Mouse (Mus musculus) common myeloid progenitor, adult 5-6 weeks (primary cell): Measurements from ENCODE around the gene Gm20547. TPM values are rescaled to one million over a fixed set of nuclear protein-coding genes. Genes with fewer than 3 reads are reported as not detected.
A peak's percentile ranks its signal among the peaks of the same experiment; 100 is the strongest.
"Not testable (repeated sequence)": the region's sequence is repeated elsewhere in the genome, so short reads cannot be mapped to it uniquely, and the experiment has no call there.

ENCODE experiments used
- ATAC-seq: replicated peaks from 2 replicates; pipeline ENCODE4 v1.8.0; 2016; ENCODE audit warnings: low read depth, mild to moderate bottlenecking, moderate TSS enrichment, inconsistent platforms; ENCODE audit not compliant: poor library complexity, severe bottlenecking
- total RNA-seq: library from RNA; stranded (forward); fragments of 200-1000, 187-1606 nt; gene quantifications from 2 replicates; pipeline ENCODE4 v1.2.3, GENCODE M21; 2017

Gm20547 gene
- total RNA-seq, 1 experiment from 2014 or later, result not detected

DNA sequence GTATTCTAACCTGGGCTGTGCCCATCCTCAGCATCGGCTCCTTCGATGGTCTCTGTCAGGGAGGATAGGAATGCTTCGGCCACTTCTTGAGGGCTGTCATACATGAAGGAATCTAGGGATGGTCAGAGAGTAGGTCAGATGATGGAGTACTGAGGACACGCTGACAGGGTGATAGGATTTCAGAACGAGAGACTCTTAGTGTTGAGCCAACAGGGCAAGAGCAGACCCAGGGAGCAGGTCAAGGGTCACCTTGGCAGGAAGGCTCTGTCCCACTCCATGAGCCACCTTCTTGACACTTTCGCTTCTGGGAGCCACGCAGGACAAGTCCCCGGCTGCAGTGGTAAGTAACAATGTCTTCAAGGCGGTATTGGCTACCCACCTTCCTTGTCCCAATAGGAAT is 21.3 kb downstream of the Gm20547 start:
- ATAC-seq, result no peak

DNA sequence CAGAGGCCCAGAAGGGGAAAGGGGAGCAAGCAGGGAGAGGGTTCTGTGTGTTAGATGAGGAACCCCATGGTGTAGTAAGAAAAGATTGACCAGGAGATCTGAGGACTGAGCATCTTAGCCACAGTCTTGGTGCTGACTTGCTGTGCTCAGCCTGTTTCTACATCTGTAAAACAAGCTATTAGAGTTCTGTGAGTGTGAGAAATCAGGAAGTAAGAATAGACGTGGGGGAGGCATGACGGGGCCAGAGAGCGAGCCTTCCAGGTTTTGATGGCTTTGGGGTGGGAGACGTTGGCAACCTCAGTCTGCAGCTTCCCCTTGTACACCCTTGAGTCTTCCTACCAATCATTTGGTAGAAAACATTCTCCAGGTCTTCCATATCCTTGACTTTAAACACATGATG is 23.2 kb downstream of the Gm20547 start:
- peak; percentile 42 for ATAC-seq

DNA sequence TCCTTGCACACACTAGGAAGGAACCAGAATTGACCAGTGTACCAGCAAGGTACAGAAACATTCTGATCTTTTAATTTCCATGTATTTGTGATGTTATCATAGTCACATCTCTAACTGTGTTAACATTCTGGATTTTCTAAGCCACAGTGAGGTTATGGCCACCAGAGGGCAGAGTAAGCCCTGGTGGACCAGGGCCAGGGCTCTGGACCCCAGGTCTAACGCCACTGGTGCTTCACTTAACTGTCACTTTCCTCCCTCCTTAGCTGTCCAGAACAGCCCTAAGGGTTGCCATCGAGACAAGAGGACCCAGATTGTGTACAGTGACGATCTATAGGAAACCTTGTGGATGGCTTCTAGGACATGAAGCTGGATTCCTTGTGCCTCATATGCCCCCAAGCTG is 26.0 kb downstream of the Gm20547 start:
- ATAC-seq, result peak; percentile 47; the same call in 1 of the 2 replicates

DNA sequence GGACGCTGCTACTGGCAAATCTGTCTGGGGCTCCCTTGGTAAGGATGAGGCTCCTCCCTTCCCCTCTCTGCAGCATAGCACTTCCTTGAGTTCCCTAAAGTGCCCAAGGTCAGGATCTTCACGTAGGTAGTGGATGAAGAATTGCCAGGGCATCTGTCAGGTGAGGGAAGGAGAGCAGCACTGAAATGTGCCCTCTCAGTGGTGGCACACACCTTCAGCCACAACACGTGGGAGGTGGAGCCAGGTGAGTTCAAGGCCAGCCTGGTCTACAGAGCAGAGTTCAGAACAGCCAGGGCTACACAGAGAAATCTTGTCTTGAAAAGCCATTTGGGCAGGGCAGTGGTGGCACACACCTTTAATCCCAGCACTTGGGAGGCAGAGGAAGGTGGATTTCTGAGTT is 27.1 kb downstream of the Gm20547 start:
- no peak for ATAC-seq

DNA sequence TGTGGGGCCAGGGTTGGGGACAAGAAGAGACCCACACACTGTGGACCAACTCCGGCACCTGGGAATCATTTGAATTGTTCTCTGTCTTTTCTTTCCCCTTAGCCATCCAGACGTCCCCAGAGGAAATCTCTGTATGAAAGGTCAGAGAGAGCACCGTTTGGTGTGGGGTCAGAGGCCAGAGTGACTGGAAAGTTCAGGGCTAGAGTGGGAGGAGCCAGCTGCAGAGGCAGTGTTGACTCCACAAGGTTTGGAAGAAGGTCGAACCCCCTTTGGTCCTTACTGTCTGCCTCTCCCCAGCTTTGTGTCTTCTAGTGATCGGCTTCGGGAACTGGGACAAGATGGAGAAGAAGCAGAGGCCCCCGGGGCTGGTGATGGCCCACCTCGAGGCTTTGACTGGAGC is 28.3 kb downstream of the Gm20547 start:
- ATAC-seq, result no peak

DNA sequence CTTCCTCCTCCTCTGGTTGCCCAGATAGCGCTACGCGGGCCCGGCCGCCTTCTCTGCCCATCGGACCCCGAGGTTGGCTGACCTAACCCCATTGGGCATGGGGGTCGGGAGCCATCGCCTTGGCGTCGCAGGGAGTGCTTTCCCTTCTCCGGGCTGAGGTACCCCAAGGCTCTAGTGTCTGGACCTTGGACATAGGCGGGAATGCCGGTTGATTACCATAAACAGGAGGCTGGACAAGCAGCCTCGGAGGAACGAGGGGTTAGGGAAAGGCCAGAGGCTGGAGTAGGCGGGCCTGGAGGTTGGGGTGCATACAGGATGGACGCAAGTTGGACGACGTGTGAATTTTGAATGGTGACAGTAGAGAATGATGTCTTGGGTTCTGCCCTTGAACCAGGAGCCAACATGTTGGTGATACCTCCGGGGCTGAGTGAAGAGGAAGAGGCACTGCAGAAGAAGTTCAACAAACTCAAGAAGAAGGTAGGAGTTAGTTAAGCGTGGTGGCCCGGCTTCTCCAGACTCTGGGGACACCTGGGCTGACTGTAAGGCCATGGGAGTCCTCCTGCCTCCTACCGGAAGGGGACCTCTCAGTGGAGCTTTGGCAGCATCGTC is 31.2 kb downstream of the Gm20547 start:
- no peak for ATAC-seq

DNA sequence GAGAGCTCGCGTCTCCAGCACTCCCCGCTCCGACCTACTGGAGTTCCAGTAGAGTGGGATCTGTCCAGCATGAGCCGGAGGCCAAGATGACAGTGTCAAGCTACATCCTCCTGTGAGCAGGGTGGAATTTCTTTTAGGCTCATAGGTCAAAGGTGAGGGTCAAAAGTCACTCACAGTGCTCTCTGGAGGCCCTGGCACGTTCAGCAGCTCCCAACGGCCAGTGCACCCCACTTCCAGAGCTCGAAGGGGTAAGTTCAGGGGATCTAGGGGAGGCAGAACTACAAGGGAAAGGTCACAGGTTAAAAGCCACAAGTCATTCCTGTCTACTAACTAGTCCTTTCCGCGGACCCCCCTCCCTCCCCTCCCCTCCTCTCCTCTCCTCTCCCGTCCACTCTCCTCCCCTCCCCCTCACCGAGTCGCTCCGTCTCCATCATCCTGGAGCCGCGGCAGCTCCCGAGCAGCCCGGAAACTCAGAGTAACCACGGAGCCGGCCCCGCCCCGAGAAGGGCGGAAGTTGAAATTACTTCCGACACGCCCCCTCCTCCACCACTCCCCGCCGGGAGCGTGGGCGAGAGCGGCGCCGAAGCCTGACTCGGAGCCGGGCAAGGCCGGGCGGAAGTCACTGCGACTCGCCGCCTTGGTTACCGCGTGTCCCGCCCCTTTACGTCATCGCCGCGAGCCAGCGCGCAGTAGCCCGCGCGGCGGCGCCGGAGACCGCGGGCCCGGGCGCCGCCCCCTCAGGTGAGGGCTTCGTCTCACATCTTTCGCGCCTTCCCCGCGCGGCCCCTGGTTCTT is 31.9 kb downstream of the Gm20547 start, which contains the start of the genes Skiv2l and Nelfe:
TSS of gene Skiv2l (minus strand) at position 489 of the 795 bp plus-strand sequence.
TSS of gene Nelfe (plus strand) at position 670 of the 795 bp plus-strand sequence.
- ATAC-seq, result peak; percentile 93

DNA sequence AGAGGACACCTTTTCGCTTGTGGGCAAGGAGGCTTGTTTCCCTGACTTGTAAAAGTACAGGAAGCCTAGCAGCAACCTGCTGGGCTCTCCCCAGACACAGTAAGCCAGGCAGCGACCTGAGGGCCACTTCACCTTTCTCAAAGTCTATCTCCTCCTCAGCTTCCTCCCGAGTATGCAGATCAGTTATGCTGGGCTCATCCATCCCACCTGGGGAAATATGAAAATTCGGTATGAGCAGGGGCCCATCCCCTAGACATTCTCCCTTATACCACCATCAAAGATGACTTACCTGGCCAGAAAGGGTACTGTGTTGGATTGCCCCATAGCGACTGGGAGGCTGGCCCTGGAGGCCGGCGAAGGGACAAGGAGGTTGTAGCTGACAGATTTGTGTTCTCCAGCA is 34.2 kb downstream of the Gm20547 start:
- ATAC-seq, result no peak

DNA sequence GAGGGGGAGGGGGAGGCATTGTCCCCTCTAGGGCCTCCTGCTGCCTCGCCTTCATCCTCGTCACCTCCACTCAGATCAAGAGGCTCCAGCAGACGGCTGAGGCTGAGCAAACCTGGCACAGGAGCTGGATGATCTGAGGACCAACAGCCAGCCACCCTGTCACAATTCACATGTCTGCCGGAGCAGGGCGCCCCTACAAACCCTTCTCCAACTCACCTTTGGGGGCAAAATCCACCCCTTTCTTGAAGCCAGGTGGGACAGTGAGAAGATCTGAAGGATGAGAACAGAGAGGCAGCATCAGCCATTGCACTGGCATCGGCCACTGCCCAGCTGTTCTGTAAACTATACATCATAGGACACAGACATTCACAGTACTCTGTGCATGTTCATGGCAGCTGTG is 34.6 kb downstream of the Gm20547 start:
- no peak for ATAC-seq

DNA sequence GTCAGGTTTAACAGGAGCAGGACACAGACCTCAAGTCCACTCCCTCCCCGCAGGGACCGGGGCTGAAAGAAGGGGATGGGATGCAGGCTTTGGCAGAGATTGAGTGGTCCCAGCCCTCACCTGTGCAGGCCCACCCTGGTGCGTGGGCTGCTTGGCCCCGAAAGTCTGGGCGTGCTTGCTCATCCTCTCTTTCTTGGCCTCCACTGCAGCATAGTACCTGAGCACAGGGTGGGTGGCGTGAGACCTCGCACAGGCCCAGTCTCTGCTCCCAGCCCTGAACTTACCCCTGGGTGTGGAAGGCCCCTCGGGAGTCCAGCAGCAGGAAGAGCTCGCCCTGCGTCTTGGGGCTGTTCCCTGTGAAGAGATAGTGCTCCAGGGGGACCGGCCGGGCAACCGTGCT is 37.0 kb downstream of the Gm20547 start:
- no peak for ATAC-seq

DNA sequence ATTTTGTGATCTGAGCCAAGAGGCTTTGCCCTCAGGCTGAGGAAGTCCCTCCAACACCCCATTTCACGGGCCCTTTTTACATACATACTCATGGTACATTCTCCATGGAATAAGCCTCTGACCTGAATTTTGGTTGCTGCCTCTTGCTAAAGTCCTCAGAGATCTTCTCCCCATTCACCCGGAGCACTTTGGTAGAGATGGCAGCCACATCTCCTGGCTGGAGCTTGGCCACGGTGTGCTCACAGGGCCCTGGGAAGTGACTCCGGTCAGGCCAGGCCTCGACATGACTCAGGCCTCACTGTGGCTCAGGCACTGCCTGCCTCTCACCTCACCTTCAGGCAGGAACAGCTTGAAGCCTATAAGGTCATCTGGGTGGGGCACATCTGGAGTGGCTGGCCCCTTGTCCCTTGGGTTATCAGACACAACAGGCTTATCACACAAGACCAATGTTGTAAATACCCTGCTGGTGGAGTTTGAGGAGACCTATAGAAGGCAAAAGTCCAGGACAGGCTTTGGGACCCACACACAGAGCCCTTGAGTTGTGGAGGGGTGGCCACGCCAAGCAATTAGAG is 41.0 kb downstream of the Gm20547 start:
- no peak for ATAC-seq

DNA sequence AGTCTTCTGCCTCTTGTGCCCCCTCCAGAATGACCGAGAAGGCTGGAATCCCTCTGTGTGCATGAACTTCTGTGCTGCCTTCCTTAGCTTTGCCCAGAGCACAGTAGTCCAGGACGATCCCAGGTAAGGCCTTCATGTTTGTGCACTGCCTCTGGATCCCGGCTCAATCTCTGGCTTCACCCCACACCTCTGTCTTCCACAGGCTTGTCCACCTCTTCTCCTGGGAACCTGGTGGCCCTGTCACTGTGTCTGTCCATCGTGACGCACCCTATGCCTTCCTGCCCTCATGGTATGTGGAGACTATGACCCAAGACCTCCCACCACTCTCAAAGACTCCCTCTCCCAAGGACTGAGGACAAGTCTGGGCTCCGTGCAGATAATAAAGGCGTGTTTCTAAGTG is 43.1 kb downstream of the Gm20547 start:
- no peak for ATAC-seq

DNA sequence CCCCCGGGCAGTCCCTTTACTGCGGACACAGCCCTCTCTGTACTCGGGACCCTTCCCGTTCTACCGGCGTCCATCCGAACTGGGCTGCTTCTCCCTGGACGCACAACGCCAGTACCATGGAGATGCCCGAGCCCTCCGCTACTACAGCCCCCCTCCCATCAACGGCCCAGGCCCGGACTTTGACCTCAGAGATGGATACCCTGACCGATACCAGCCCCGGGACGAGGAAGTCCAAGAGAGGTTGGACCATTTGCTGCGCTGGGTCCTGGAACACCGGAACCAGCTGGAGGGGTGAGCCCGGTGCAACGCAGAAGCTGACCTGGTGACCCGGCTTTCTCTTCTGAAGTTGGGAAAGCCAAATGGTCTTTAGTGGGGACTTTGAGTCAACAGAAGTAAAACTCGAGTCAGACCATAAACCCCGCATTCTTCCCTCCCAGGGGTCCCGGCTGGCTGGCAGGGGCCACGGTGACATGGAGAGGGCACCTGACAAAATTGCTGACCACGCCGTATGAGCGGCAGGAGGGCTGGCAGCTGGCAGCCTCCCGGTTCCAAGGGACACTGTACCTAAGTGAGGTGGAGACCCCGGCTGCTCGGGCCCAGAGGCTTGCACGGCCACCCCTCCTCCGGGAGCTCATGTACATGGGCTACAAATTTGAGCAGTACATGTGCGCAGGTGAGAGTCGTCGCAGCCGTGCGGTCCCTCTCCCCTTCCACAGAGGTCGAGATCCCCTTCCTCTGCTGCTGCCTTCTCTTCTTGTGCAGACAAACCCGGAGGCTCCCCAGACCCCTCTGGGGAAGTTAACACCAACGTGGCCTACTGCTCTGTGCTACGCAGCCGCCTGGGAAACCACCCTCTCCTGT is 44.1 kb downstream of the Gm20547 start:
- ATAC-seq, result no peak

DNA sequence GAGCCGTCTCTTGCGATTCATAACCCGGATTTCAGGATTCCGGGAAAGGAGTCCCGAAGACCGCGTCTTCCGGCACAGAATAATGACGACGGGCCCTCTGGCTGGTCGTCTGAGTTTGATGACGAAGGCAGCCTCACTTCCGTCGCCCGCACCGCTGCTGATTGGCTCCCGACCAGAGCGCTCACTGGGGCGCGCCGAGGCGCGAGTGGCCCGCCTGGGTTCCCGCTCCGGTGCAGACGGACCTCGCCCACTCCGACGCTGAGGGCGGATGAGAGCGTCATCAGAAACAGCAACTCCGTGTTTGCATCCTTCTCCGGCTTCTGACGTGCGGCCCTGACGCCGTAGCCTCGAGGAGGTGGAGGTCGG is 45.0 kb downstream of the Gm20547 start, which contains the start of the genes Stk19 and Dxo:
TSS of gene Stk19 (minus strand) at position 90 of the 366 bp plus-strand sequence.
TSS of gene Dxo (plus strand) at position 164 of the 366 bp plus-strand sequence.
- ATAC-seq, result peak; percentile 94

DNA sequence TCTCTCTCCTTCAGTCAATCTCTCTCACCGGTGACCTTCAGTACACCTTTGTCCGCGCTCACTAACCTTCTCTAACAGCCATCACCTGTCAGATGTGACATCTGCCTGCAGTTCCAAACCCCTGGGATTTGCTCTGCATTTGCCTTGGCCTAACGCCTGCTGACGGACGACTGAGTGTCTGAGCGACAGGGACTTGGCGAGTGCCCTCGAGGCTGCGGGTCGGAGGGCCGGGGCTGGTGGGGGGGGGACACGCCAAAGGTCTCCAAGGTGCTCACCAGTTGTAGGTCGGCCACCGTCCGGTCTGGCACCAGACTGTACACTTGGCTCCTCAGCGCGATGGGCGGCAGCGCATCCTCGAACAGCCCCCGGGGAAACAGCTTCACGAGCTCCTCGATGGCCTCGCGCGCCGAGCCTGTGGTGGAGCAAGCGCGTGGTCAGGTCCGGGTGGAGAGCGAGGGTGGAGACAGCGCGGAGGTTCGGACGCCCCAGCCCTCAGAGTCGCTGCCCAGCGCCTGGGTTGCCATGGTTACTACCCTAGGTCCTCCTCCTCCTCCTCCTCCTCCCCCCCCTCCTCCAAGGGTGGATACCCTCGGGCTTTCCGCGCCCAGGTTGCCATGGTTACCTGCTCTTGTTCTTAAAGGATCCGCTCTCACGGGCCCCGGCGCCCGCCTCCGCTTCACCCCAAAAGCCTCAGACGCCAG is 45.5 kb downstream of the Gm20547 start:
- ATAC-seq, result peak; percentile 63

DNA sequence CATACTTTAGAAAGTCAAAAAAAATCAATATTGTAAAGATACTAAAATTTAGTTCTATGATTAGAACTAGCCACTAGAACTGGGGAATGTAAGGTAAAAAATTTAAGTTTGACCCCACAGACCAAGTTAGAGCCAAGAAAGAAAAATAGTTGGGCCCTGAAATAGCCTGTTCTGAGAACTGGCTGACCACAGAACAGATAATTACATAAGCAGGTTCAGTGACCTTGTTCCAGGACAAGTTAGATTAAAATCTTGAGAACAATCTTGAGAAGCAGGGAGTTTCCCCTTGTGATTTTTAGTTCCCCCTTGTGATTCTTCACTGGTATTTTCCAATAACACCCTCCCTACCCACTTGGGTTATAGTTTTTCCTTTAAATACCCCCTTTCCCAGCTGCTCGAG is 51.1 kb downstream of the Gm20547 start:
- ATAC-seq, result not testable (repeated sequence)

DNA sequence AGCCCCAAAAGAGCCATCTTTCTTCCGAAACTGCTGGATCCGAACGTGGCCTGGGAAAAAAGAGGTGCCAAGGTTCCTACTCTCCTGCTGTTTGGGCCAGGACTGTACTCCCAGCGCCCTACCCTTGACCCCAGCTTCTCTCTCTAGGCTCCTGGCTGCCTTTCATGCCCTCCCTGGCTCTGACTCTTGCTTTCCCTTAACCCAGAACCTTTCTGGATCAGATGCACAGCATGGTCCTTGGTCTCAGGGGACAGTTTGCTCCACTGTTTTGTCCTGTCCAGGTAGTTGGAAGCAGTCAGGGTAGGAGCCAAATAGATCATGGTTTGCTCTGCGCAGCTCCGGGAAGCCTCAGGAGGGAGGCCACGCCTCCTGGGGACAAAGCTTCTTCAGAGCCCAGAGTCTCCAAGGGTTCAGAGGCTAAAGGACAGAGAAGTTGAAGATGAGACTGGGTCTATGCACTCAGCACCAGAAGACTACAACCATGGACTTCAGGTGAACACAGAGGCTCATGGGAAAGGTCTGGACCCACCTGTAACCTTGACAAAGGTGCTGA is 66.9 kb downstream of the Gm20547 start:
- no peak for ATAC-seq

DNA sequence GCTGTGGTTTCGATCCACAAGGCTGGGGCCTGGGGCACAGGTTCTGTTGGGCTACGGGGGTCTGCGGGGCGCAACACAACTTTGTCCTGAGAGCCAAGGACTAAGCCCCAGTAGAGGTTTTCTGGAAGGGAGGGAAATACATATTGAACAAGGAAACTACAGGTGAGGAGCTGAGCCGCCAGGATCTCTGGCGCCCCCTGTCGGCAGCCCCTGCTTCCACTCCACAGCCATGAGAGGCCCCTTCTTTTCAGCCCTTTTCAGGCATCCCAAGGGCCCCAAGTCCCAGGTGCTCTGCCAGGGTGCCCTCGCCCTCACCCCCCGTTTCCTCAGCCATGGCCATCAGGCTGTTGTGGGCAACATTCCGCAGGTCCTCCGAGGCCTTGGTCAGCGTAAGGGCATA is 68.1 kb downstream of the Gm20547 start:
- ATAC-seq, result peak; percentile 35; the same call in 1 of the 2 replicates

DNA sequence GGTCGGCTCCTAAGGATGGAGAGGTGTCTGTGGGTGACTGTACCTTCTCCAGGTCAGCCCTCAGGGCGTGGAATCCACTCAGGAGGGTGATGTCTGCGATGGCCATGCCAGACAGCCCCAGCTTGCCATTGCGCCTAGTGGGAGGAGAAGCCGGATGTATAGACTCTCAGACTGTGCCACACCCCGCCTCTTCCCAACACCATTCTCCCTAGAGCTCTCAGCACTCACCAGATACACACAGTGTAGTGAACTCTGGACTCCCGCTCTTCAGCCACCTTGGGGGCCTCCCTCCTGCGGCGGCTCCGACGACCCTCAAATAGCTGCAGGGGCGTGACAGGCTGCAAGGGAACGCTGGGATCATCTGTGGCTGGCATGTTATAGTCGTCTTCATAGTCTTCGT is 70.6 kb downstream of the Gm20547 start:
- no peak for ATAC-seq
